Mouse (Mus musculus) limb, embryonic 10.5 days (tissue): ENCODE measurements around the gene Stat5a. TPM values are rescaled to one million over a fixed set of nuclear protein-coding genes. Genes with fewer than 3 reads are reported as not detected.

Source experiments
- DNase-seq: peaks from one replicate; pipeline ENCODE4 v3.0.0-alpha.2; 2017; ENCODE audit warnings: low spot score
- H3K27ac ChIP-seq: fragments of 300-500 bp; sonication (generic); 2 replicates; pipeline ENCODE4 v1.5.1; 2016; ENCODE audit warnings: mild to moderate bottlenecking
- H3K27me3 ChIP-seq: fragments of 300-500 bp; sonication (generic); 2 replicates; pipeline ENCODE4 v1.6.1; 2016; ENCODE audit warnings: low read depth, mild to moderate bottlenecking; ENCODE audit not compliant: poor library complexity, severe bottlenecking
- H3K36me3 ChIP-seq: fragments of 300-500 bp; sonication (generic); 2 replicates; pipeline ENCODE4 v1.6.1; 2016; ENCODE audit warnings: mild to moderate bottlenecking, moderate library complexity
- H3K4me1 ChIP-seq: fragments of 300-500 bp; sonication (generic); 2 replicates; pipeline ENCODE4 v1.6.1; 2016
- H3K4me3 ChIP-seq: fragments of 300-500 bp; sonication (generic); 2 replicates; pipeline ENCODE4 v1.5.1; 2016; ENCODE audit warnings: mild to moderate bottlenecking, moderate library complexity
- H3K9me3 ChIP-seq: fragments of 300-500 bp; sonication (generic); replicated peaks from 2 replicates; pipeline ENCODE4 v1.6.1; 2016; ENCODE audit warnings: mild to moderate bottlenecking
- WGBS: fragments of 180-500 bp; shearing (Covaris S2); methylation state at CpG from one replicate; pipeline ENCODE4 v1.1.7; 2016; 5-methylcytosine and 5-hydroxymethylcytosine counted together
- polyA plus RNA-seq: library from polyadenylated mRNA; unstranded; fragments of >200 nt; fragmentation: Nextera tagmentation; extraction: Ambion mirVana; gene quantifications from 2 replicates; pipeline ENCODE4 v1.2.1, GENCODE M21; 2016

Gene Stat5a
- polyA plus RNA-seq, 1 experiment from 2014 or later, result 2.7 TPM

DNA sequence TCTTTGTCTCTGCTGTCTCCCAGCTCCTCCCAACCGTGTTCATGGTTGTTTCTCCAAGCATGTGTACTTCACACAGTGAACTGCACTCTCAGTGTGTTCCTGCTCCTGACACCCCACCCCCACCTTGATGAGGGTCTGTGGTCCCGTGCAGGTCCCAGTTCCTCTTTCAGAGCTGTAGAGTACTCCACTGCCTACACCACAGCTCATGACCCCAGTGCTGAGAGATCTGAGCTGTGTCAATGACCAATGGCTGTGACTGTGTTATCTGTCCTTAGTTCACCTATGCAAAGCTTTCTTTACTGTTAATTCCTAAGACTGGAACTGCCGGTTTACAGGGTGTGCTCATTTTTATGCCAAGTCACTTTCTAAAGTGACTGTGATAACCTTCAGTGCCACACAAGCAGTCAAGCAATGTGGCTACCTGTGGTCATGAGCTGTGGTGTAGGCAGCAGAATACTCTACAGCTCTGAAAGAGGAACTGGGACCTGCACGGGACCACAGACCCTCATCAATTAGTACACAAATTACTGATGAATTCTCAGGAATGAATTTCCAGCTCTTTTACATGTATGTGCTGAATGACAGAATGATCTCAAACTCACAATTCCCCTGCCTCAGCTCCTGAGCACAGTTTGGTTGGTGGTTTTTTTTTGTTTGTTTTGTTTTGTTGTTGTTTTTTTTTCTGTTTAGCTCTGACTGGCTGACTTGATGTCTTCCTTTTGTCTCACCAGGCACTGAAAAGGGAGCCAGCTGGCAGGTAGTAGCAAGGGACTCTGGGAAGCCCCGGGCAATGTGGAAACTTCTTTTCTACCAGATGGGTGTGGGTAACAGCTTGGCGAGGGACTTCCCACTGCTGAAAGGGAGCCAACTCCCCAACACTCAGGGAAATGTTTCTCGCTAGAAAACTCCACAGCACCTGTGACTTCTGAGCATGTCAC lies 38.4 kb downstream of the Stat5a start:
- Histone ChIP-seq H3K4me1 (no peaks in the 10 kb centered on the region), H3K9me3 (no peaks in the 10 kb centered on the region), H3K4me3 (no peak overlapping the region), H3K27ac (no peak overlapping the region), H3K27me3 (no peaks in the 10 kb centered on the region), H3K36me3 (peaks cover 43% of the 10 kb centered on the region)
- DNase-seq, result no peak
- 83% methylated on average over 7 of the region's 7 CpGs for WGBS

- no peaks in the 10 kb centered on the region for H3K9me3 ChIP-seq
- H3K27me3 ChIP-seq, result no peaks in the 10 kb centered on the region
- DNase-seq, result no peak
- H3K27ac ChIP-seq, result no peak overlapping the region
- 87% methylated on average over 16 of the region's 16 CpGs for WGBS
- no peaks in the 10 kb centered on the region for H3K4me1 ChIP-seq
- H3K4me3 ChIP-seq, result no peak overlapping the region
- peaks cover 48% of the 10 kb centered on the region for H3K36me3 ChIP-seq
Measured at GRCm38 (mm10) chr11:100898441-100899199, 39.5 kb downstream of the Stat5a start.

- no peak overlapping the region for H3K27ac ChIP-seq
- H3K4me1 ChIP-seq, result no peaks in the 10 kb centered on the region
- no peaks in the 10 kb centered on the region for H3K9me3 ChIP-seq
- no peak overlapping the region for H3K4me3 ChIP-seq
- WGBS, result 82% methylated on average over 15 of the region's 20 CpGs
- no peak for DNase-seq
- H3K27me3 ChIP-seq, result no peaks in the 10 kb centered on the region
- H3K36me3 ChIP-seq, result peaks cover 65% of the 10 kb centered on the region
Measured at GRCm38 (mm10) chr11:100904580-100905351, 45.6 kb downstream of the Stat5a start.

GRCm38 (mm10) chr11:100905929-100906328 lies 46.8 kb downstream of the Stat5a start:
- Histone ChIP-seq H3K9me3 (no peaks in the 10 kb centered on the region), H3K4me1 (no peaks in the 10 kb centered on the region), H3K4me3 (no peak overlapping the region), H3K27me3 (no peaks in the 10 kb centered on the region), H3K27ac (no peak overlapping the region), H3K36me3 (peaks cover 57% of the 10 kb centered on the region)
- no peak for DNase-seq
- 87% methylated on average over 1 of the region's 1 CpGs for WGBS

- 89% methylated on average over 4 of the region's 4 CpGs for WGBS
- peaks cover 47% of the 10 kb centered on the region for H3K36me3 ChIP-seq
- H3K27me3 ChIP-seq, result no peaks in the 10 kb centered on the region
- no peaks in the 10 kb centered on the region for H3K9me3 ChIP-seq
- no peak overlapping the region for H3K27ac ChIP-seq
- H3K4me1 ChIP-seq, result no peaks in the 10 kb centered on the region
- DNase-seq, result no peak
- H3K4me3 ChIP-seq, result no peak overlapping the region
Measured at GRCm38 (mm10) chr11:100906885-100907284, 47.7 kb downstream of the Stat5a start.

- no peak for DNase-seq
- Histone ChIP-seq H3K27me3 (no peaks in the 10 kb centered on the region), H3K9me3 (no peaks in the 10 kb centered on the region), H3K27ac (no peak overlapping the region), H3K4me3 (no peak overlapping the region), H3K4me1 (no peaks in the 10 kb centered on the region), H3K36me3 (peaks cover 36% of the 10 kb centered on the region)
- 68% methylated on average over 2 of the region's 2 CpGs for WGBS
Measured at GRCm38 (mm10) chr11:100908112-100908511, 49.0 kb downstream of the Stat5a start.

- no peak overlapping the region for H3K27ac ChIP-seq
- H3K36me3 ChIP-seq, result peaks cover 31% of the 10 kb centered on the region
- H3K4me3 ChIP-seq, result no peak overlapping the region
- H3K4me1 ChIP-seq, result no peaks in the 10 kb centered on the region
- no peaks in the 10 kb centered on the region for H3K9me3 ChIP-seq
- DNase-seq, result no peak
- 87% methylated on average over 9 of the region's 9 CpGs for WGBS
- no peaks in the 10 kb centered on the region for H3K27me3 ChIP-seq
Measured at GRCm38 (mm10) chr11:100908567-100908966, 49.4 kb downstream of the Stat5a start.

DNA sequence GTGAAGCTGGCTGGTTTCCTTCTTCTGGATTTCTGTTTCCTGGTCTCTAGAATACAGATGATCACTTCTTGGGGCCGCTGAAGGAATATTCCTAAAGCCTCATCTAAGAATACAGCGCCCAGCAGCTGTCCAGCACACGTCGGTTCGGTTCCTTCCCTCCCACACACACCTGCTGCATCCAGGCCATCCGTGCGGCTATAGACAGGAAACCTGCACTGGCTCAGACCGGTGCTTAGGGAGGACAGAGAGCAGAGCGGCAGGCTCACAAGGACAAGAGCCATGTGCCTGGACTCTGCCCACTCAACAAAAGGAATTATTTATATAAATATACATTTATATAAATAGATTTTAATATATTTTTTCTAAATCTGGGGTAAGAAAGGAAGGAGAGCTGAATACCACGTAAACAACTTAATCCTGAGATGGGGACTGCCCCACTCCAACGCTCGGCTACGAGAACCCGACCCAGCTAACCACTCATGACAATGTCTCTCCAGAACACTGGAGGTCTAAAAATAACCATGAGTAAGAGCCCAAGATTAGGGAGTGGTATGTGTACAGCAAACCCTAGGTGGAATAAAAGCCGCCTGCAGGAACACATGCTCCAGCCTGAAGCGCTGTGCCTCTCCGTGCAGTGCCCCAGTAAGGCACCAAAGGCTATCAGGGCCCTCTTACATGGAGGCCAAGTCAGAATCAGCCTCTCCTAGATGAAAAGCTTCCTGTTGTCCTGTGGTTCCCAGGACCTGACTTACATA lies 53.4 kb downstream of the Stat5a start:
- no peaks in the 10 kb centered on the region for H3K9me3 ChIP-seq
- no peak overlapping the region for H3K27ac ChIP-seq
- no peak overlapping the region for H3K4me3 ChIP-seq
- WGBS, result 96% methylated on average over 17 of the region's 17 CpGs
- peaks cover 10% of the 10 kb centered on the region for H3K36me3 ChIP-seq
- no peak for DNase-seq
- H3K4me1 ChIP-seq, result no peaks in the 10 kb centered on the region
- H3K27me3 ChIP-seq, result no peaks in the 10 kb centered on the region

- peaks cover 5% of the 10 kb centered on the region for H3K36me3 ChIP-seq
- no peak for DNase-seq
- no peaks in the 10 kb centered on the region for H3K4me1 ChIP-seq
- no peaks in the 10 kb centered on the region for H3K9me3 ChIP-seq
- no peaks in the 10 kb centered on the region for H3K27me3 ChIP-seq
- 89% methylated on average over 5 of the region's 5 CpGs for WGBS
- no peak overlapping the region for H3K4me3 ChIP-seq
- no peak overlapping the region for H3K27ac ChIP-seq
Measured at GRCm38 (mm10) chr11:100914415-100914814, 55.3 kb downstream of the Stat5a start.

DNA sequence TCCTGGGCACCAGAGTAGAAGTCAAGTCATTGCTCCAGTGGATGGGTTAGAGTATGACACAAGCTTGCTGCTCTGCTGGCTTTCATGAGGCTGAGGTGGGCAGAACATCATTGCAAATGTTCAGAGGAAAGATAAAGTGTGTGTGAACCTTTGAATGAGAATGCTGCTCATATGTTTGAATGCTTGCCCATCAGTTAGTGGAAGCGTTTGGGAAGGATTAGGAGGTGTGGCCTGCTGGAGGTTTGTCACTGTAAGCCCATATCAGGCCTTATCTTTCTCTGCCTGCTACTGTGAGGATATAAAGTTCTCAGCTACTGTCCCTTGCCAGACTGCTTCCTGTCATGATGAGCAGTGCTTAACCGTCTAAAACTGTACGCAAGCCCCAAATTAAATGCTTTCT lies 55.9 kb downstream of the Stat5a start:
- H3K4me3 ChIP-seq, result no peak overlapping the region
- no peaks in the 10 kb centered on the region for H3K27me3 ChIP-seq
- DNase-seq, result no peak
- H3K36me3 ChIP-seq, result peaks cover 5% of the 10 kb centered on the region
- no peaks in the 10 kb centered on the region for H3K4me1 ChIP-seq
- no peak overlapping the region for H3K27ac ChIP-seq
- 97% methylated on average over 3 of the region's 3 CpGs for WGBS
- no peaks in the 10 kb centered on the region for H3K9me3 ChIP-seq

GRCm38 (mm10) chr11:100916432-100916971 lies 57.4 kb downstream of the Stat5a start:
- WGBS, result 93% methylated on average over 4 of the region's 4 CpGs
- H3K36me3 ChIP-seq, result peaks cover 5% of the 10 kb centered on the region

DNA sequence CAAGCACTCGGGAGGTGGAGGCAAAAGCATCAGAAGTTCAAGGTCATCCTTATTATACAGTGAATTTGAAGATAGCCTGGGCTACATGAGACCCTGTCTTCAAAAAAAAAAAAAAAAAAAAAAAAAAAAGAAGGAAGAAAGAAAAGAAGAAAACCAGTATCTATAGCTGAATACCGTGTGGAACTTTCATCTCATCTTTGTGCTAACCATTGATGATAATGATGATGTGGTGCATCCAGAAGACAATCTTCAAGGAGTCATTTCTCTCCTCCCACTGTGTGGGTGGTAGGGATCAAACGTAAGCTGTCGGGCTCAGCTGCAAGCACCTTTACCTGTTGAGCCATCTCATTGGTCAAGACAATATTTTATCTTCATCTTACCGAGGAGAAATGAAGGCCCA lies 58.9 kb downstream of the Stat5a start:
- Histone ChIP-seq H3K36me3 (peaks cover 5% of the 10 kb centered on the region), H3K27me3 (no peaks in the 10 kb centered on the region), H3K9me3 (no peaks in the 10 kb centered on the region), H3K4me1 (no peaks in the 10 kb centered on the region), H3K27ac (no peak overlapping the region), H3K4me3 (no peak overlapping the region)
- WGBS, result 91% methylated on average over 5 of the region's 5 CpGs
- no peak for DNase-seq

More at GRCm38 (mm10) chr11:100916432-100916971, 57.4 kb downstream of the Stat5a start:
- Histone ChIP-seq H3K27me3 (no peaks in the 10 kb centered on the region), H3K4me3 (no peak overlapping the region), H3K9me3 (no peaks in the 10 kb centered on the region), H3K27ac (no peak overlapping the region), H3K4me1 (no peaks in the 10 kb centered on the region)
- DNase-seq, result no peak
